9 mouse cellular contexts compared by ENCODE assay signal in genomic region chr2:26475505-26476430, GRCm38 (mm10). TPM values are rescaled to one million over a fixed set of nuclear protein-coding genes. Genes with fewer than 3 reads are reported as not detected.
DNase-seq lines count a peak whose midpoint lies in the region; ATAC-seq and TF ChIP-seq lines count a peak whose summit lies in the region.
"Had no signal": no experiment of that assay in that cellular context is flagged by ENCODE, and none has a peak within 500 bp of the region (broad histone marks: within the 10 kb centered on the region; RNA-seq: fewer than 3 reads in every experiment).

No protein-coding gene starts in this region.

- no peak for TF ChIP-seq CTCF in kidney, adult 2 months (conservative IDR thresholded peaks at IDR 0.05; ENCODE audit: insufficient read depth, insufficient read length, low read depth, low read length)
- peak; percentile 54 for TF ChIP-seq CTCF in hindbrain, postnatal 0 days (IDR thresholded peaks at IDR 0.05; ENCODE audit: low read depth)

- no peaks in the 10 kb centered on the region; the same call in 1 of the 2 replicates for H3K4me1 ChIP-seq in kidney, adult 2 months (ENCODE audit: control insufficient read depth, insufficient read depth, low read length)
- peaks cover 19% of the 10 kb centered on the region for H3K4me1 ChIP-seq in hindbrain, postnatal 0 days (ENCODE audit: insufficient read depth, low read length)
- H3K4me1 ChIP-seq in midbrain, embryonic 14.5 days (ENCODE audit: control insufficient read depth, insufficient read depth, low read length) = peaks cover 26% of the 10 kb centered on the region

- ATAC-seq in hindbrain, postnatal 0 days = peak; percentile 86
- ATAC-seq in midbrain, embryonic 14.5 days (ENCODE audit: low FRiP score, low TSS enrichment) = peak; percentile 71; the same call in 1 of the 2 replicates

- H3K4me2 ChIP-seq in hindbrain, postnatal 0 days (ENCODE audit: low read depth, low read length) = no peak overlapping the region
- no peak overlapping the region for H3K4me2 ChIP-seq in midbrain, embryonic 14.5 days (ENCODE audit: low read length)

- H3K9ac ChIP-seq in hindbrain, postnatal 0 days (replicated peaks; ENCODE audit: low read length) = 0 out of 2 replicates have a peak overlapping the region, but pooled peaks have one; percentile 13
- no peak overlapping the region; the same call in 1 of the 2 replicates for H3K9ac ChIP-seq in midbrain, embryonic 14.5 days (replicated peaks; ENCODE audit: low read length)

- peak overlapping the region; percentile 79 for H3K27ac ChIP-seq in kidney, adult 2 months (ENCODE audit: insufficient read depth, low read depth, low read length)
- peak overlapping the region; percentile 81 for H3K27ac ChIP-seq in hindbrain, postnatal 0 days
- H3K27ac ChIP-seq in midbrain, embryonic 14.5 days (replicated peaks; ENCODE audit: low read depth, low read length) = peak overlapping the region; percentile 75

- no peaks in the 10 kb centered on the region for H3K9me3 ChIP-seq in hindbrain, postnatal 0 days (ENCODE audit: low read length)
- H3K9me3 ChIP-seq in midbrain, embryonic 14.5 days (ENCODE audit: control insufficient read depth, low read length) = no peaks in the 10 kb centered on the region

- no peaks in the 10 kb centered on the region for H3K36me3 ChIP-seq in kidney, adult 2 months (ENCODE audit: control insufficient read depth, insufficient read depth, low read length)
- H3K36me3 ChIP-seq in hindbrain, postnatal 0 days (ENCODE audit: insufficient read depth, low read length) = peaks cover 7% of the 10 kb centered on the region; the same call in 1 of the 2 replicates
- peaks cover 68% of the 10 kb centered on the region for H3K36me3 ChIP-seq in midbrain, embryonic 14.5 days (ENCODE audit: control insufficient read depth, insufficient read depth, low read length)

- H3K27me3 ChIP-seq in kidney, adult 2 months (replicated peaks; ENCODE audit: control insufficient read depth, insufficient read depth, low read length) = no peaks in the 10 kb centered on the region
- no peaks in the 10 kb centered on the region for H3K27me3 ChIP-seq in hindbrain, postnatal 0 days (ENCODE audit: insufficient read depth, low read length)
- H3K27me3 ChIP-seq in midbrain, embryonic 14.5 days (ENCODE audit: control insufficient read depth, insufficient read depth, low read length) = no peaks in the 10 kb centered on the region

- TF ChIP-seq POLR2A in kidney, adult 2 months (IDR thresholded peaks at IDR 0.05; ENCODE audit: low read depth, low read length) = no peak

- WGBS in kidney, adult 2 months = 81% methylated on average over 13 of the region's 13 CpGs
- 61% methylated on average over 13 of the region's 13 CpGs for WGBS in hindbrain, postnatal 0 days
- WGBS in midbrain, embryonic 14.5 days = 64% methylated on average over 13 of the region's 13 CpGs

- no peak overlapping the region for H3K4me3 ChIP-seq in kidney, adult 2 months (ENCODE audit: insufficient read depth, low read depth, low read length)
- no peak overlapping the region for H3K4me3 ChIP-seq in hindbrain, postnatal 0 days (ENCODE audit: low read length)
- H3K4me3 ChIP-seq in midbrain, embryonic 14.5 days (replicated peaks; ENCODE audit: low read depth, low read length) = no peak overlapping the region
- H3K4me3 ChIP-seq: erythroblast, embryonic 14.5 days had no signal

- DNase-seq in kidney, adult 2 months = no peak
- no peak for DNase-seq in kidney, postnatal 25 days
- peak; percentile 56 for DNase-seq in embryo, embryonic 10.5 days (ENCODE audit: low spot score)
- DNase-seq in hindbrain, postnatal 0 days (ENCODE audit: low spot score) = peak; percentile 77
- peak; percentile 67 for DNase-seq in midbrain, embryonic 14.5 days
- DNase-seq in thymus, postnatal 25 days = no peak
- DNase-seq in urinary bladder, postnatal 10 days (ENCODE audit: low spot score) = no peak
- DNase-seq in yolk sac, embryonic 10.5 days (ENCODE audit: low spot score) = no peak

RNA-seq across cellular contexts. Expression of gene Sec16a, which starts 30.8 kb away (rescaled TPM):
- polyA plus RNA-seq in kidney, adult 2 months (2012; rRNA removed) = 71.1 and 87.5 TPM in 2 replicates
- 60.9 and 89.2 TPM in 2 replicates for total RNA-seq in hindbrain, postnatal 0 days (2014; rRNA removed)
- polyA plus RNA-seq in hindbrain, postnatal 0 days (2015; fragmentation: Nextera tagmentation; extraction: Ambion mirVana) = 9.9 and 10.5 TPM in 2 replicates
- polyA plus RNA-seq in midbrain, embryonic 14.5 days (2014; fragmentation: Nextera tagmentation; extraction: Ambion mirVana) = 24.3 and 32.4 TPM in 2 replicates

RNA-seq across cellular contexts. Expression of gene Notch1, which starts 40.7 kb away (rescaled TPM):
- polyA plus RNA-seq in kidney, adult 2 months (2012; rRNA removed) = 16.1 and 17.7 TPM in 2 replicates
- total RNA-seq in hindbrain, postnatal 0 days (2014; rRNA removed) = 75.2 and 75.9 TPM in 2 replicates
- 9.2 and 10.0 TPM in 2 replicates for polyA plus RNA-seq in hindbrain, postnatal 0 days (2015; fragmentation: Nextera tagmentation; extraction: Ambion mirVana)
- polyA plus RNA-seq in midbrain, embryonic 14.5 days (2014; fragmentation: Nextera tagmentation; extraction: Ambion mirVana) = 22.0 and 33.9 TPM in 2 replicates

Comparison
In these comparisons a context has a peak if more than half of its experiments do, and no peak if none do; other contexts are left out.
1. DNase-seq: peak in embryo, embryonic 10.5 days (single experiment), hindbrain, postnatal 0 days (single experiment) and midbrain, embryonic 14.5 days (single experiment); none in kidney, adult 2 months (single experiment), kidney, postnatal 25 days (0 of 2), thymus, postnatal 25 days (single experiment), urinary bladder, postnatal 10 days (single experiment) and yolk sac, embryonic 10.5 days (single experiment).
2. Peak in every context shown above with its lines, with median percentiles within 50 percentile points of each other: H3K27ac ChIP-seq.